Mouse (Mus musculus) heart, adult 11 months (tissue): Measurements from ENCODE around the gene 4931422A03Rik.
A peak's percentile ranks its signal among the peaks of the same experiment; 100 is the strongest.
"Not testable (repeated sequence)": the region's sequence is repeated elsewhere in the genome, so short reads cannot be mapped to it uniquely, and the experiment has no call there.

Experiments used
- DNase-seq: peaks from one replicate; pipeline ENCODE4 v3.0.0; 2022

The 4931422A03Rik gene

GRCm38 (mm10) chr2:104028139-104028723 lies at the start of gene 4931422A03Rik:
Gene 4931422A03Rik, minus strand, starts transcription at chr2:104028361.
- DNase-seq = no peak

DNA sequence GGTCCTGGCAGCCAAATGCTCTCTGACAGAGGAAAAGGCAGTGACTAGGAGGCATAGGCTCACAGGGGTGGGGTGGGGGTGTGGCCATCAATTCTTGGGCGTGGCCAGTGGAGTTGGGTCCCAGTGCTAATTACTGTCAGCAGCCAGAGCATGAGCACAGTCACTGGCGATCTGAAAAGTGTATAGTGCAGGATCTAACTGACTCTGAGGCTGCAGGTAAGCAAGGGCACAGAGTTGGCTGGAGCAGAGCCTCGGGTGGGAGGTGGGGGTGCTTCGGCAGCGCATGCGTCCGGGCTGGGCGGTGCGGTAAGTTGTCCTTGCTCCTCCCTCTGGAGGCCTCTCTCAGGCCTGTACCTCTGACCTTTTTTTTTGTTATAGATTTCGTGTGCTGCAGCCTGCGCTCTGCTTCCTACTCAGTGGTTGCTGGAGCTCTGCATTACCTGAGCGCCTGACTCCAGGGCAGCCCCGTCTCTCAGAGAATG lies 41.6 kb upstream of the 4931422A03Rik start, which contains the start of gene Cd59b:
Cd59b (plus strand) TSS at position 146 of the 482 bp plus-strand sequence.
- DNase-seq = peak; percentile 95

DNA sequence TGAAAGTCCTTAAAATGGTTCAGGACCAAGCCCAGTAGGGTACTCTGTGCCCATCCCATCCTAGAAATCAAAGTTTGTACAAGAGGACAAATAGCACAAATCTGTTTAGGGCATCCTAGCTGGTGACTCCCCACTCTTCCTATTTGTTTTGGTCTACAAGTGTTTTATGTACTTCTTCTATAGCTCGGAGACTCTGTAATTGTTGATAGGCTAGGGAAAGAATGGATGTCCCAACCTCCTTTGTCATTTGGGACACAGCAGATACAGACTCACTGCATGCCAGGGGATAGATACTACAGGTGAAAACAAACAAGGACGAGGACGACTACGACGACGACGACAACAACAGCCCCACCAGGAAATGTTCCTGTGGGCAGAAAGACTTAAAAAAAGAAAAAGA lies 40.3 kb upstream of the 4931422A03Rik start, which contains the start of gene Gm10799:
Gm10799 (minus strand) TSS at position 101 of the 400 bp plus-strand sequence.
- DNase-seq = not testable (repeated sequence)

- DNase-seq = peak; percentile 57
Observed at GRCm38 (mm10) chr2:104065526-104065925, 37.4 kb upstream of the 4931422A03Rik start, which contains the start of gene Gm10912. Gene Gm10912, plus strand, starts transcription at chr2:104065826.

DNA sequence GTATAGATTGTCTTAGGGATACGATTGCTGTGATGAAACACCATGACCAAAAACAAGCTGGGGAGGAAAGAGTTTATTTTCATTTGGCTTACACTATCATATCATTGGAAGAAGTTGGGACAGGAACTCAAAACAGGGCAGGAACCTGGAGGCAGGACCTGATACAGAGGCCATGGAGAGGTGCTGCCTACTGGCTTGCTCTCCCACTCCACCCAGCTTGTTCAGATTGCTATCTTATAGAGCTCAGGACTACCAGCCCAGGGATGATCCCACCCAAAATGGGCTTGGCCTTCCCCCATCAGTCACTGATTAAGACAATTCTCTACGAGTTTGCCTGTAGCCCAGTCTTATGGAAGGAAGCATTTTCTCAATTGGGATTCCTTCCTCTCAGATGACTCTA lies 36.0 kb upstream of the 4931422A03Rik start:
- peak; percentile 78 for DNase-seq

DNA sequence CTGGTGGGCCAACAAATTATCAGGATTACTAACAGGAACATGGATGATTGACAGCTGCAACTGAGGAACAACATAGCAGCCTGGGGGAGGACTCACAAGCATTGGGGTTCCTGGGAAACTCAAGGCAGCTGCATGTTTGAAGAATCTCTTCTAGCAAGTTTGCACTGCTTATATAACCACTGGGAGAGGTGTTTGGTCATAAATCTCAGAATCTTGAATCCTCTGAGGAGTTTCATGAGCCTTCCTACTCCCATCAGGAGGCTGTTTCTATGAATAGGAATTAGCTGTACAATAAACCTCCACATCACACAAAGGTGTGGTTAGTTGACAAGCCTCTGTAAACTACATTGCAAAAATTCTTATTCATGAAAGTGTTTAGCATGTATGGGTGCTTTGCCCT lies 34.5 kb upstream of the 4931422A03Rik start:
- peak; percentile 55 for DNase-seq

- DNase-seq = peak; percentile 66
Observed at GRCm38 (mm10) chr2:104060996-104061395, 32.8 kb upstream of the 4931422A03Rik start.

DNA sequence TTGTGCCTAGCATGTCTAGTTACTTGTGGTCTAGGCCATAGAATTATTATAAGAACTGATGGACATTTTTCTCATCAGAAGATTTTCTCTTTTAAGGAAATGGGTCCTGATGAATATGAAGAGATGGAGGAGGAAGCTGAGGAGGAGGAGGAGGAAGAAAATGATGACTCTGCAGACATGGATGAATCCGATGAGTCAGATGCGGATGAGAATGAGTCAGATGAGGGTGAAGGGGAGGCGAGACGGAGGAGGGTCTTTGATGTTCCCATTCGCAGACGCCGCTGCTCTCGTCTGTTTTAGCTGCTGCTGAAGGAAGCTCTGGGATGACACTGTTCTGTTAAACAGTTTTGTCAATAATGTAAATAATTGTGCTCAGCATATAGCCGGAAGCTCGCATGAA lies 31.6 kb upstream of the 4931422A03Rik start:
- DNase-seq = peak; percentile 40

- peak; percentile 52 for DNase-seq
Observed at GRCm38 (mm10) chr2:104058954-104059353, 30.8 kb upstream of the 4931422A03Rik start.

- peak; percentile 19 for DNase-seq
Observed at GRCm38 (mm10) chr2:104058381-104058780, 30.2 kb upstream of the 4931422A03Rik start.

- peak; percentile 76 for DNase-seq
Observed at GRCm38 (mm10) chr2:104044479-104045080, 16.4 kb upstream of the 4931422A03Rik start.

GRCm38 (mm10) chr2:104043624-104044478 lies 15.7 kb upstream of the 4931422A03Rik start:
- peak; percentile 63 for DNase-seq

DNA sequence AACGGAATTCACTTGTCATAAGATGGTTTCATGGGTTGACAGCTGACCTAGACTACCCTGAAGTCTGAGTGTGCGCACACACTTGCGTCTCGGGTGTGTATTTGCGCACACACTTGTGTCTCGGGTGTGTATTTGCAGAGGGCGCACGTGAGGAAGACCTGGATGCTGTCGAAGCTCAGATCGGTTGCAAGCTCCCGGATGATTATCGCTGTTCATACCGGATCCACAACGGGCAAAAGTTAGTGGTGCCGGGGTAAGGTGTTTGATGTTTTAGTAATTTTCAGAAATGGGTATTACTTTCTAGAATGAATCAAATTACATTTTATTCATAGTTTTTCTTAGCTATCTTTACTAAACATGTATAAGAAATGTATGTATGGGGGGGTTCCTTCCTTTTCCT lies 14.6 kb upstream of the 4931422A03Rik start:
- DNase-seq = peak; percentile 66

DNA sequence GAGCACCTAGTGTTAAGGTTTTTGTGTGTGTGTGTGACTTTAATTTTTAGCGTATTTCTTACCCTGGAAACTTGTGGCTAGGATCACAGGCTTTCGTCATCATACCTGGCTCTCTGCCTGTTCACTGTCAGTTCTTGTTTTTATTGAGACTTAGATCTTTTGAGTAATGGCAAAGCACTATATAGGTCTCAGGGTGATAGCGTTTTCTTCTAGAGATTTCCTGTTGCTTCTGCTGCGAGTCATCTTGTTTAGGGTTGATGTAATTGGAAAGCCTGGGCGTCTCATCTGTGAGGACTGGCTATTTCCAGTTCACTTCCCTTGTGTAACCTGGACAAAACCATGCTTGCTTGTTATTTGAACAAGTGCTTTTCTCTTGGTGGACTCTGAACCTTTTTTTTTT lies 13.5 kb upstream of the 4931422A03Rik start:
- DNase-seq = peak; percentile 55

DNA sequence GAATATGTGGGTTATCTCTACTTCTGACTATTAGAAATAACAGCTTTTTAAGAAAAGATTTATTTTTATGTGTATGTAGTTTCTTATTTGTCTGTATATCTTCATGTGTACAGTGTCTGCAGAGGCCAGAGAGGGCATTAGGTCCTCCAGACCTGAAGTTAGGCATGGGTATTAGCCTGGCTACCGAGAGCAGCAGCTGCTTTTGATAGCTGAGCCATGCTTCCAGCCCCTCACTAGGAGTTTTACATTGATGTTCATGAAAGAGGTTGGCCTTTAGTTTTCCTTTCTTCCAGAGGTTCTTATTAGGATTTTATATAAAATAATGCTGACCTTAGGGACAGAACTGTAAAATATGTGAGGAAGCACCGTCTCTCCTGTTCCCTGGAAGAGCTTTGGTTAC lies 10.1 kb upstream of the 4931422A03Rik start:
- DNase-seq = peak; percentile 51

DNA sequence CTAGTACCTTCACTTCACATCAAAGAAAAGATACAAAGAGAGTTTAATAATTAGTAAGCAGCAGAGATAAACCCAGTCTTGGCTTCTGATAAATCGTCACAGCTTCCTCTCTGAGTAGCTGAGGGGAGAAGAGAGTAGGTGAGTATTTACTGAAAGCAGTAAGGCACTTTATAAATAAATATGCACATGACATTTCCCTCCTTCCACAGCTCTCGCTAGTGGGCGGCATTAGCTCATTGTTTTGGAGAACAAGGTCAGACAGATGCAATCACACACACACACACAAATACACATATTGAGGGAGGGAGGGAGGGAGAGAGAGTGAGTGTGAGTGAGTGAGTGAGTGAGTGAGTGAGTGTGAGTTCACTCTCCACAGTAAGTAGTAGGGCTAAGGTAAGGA lies 8.2 kb upstream of the 4931422A03Rik start:
- DNase-seq = peak; percentile 72

GRCm38 (mm10) chr2:104035595-104035994 lies 7.4 kb upstream of the 4931422A03Rik start:
- peak; percentile 95 for DNase-seq

GRCm38 (mm10) chr2:104034832-104035472 lies 6.8 kb upstream of the 4931422A03Rik start:
- DNase-seq = peak; percentile 92

DNA sequence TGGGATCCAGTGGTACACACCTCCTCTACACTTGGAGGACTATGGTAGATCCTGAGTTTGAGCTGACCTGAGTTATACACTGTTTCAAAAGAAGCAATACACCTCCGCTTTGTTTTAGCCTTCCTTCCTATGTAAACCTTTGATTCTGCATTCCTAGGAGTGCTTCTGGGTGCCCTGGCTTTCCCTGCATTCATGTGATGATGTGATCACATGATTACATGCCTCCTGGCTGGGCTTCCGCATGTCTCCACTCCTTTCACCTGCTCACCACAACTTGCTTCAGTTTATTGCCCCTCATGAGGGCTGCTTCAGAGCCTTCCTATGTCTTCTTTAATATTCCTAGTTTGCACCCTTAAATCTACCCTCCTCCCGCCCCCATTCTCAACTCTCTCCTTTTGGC lies 3.9 kb upstream of the 4931422A03Rik start:
- DNase-seq = peak; percentile 50

DNA sequence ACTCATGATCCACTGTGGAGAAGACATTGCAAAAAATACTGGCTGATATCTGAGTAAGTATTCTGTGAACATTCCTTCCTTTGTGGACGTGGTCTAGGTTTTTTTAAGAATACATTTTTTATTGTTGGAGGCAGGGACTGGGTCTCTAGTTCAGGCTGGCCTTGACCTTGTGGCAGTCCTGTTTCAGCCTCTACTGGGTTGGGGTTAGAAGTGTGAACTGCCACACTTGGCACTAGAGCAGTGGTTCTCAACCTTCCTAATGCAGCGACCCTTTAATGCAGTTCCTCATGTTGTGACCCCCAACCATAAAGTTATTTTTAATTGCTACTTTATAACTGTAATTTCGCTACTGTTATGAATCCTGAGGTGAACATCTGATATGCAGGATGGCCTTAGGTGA lies 2.2 kb upstream of the 4931422A03Rik start:
- DNase-seq = peak; percentile 56

DNA sequence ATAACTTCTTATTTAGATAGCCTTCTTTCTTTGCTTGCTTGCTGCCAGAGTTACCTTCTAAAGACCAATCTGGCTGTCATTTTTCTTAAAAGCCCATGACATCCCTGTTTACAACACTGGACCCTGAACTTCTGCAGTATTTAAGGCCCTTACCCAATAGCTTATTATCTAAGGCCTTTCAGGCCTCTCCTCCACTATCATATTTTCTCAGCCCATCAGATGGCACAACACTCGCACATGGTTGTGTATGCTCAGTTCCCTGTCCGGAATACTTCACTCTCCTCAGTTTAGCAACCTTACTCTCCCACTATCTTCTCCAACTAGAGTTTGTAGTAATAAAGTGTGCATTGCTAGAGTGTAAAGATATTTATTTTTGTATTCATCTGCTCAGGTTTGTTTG lies 913 bp upstream of the 4931422A03Rik start:
- peak; percentile 23 for DNase-seq

DNA sequence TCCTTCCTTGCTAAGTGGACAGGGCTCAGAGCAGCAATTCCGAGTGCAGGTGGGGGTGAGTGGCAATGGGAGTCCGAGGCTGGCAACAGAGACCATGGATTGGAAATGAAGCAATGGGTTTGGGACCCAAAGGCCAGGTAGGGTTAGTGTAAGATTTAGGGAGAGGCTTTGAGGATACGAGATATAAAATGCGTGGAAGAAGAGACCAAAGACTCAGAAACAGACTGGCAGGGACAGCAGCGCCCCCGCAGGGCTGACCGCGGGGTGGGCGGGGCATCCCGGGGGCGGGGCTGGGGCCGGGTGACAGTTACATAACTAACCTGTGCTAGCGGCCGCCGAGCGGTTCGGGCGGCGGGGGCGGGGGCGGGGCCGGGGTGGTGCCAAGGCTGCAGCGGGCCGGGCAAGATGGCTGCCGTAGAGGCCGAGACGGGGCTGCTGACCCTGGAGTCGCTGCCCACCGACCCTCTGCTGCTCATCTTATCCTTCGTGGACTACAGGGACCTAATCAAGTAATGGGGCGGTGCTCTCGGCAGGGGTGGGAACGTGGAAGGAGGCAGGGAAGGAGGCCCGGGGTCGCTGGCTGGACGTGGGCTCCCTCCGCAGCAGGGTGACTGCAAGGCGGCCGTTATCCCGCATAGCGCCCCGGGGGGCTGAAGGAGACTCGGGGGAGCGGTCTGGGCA lies 563 bp downstream of the 4931422A03Rik start, which contains the start of gene Fbxo3:
Fbxo3 (plus strand) TSS at position 264 of the 681 bp plus-strand sequence.
- peak; percentile 99 for DNase-seq
